Mouse (Mus musculus) stomach, embryonic 16.5 days (tissue): ENCODE measurements around the gene Sash3. TPM values are rescaled to one million over a fixed set of nuclear protein-coding genes. Genes with fewer than 3 reads are reported as not detected.

Experiments
- ATAC-seq: fragments of 200-750 bp; cut with Nextera tagmentation; 2 replicates; pipeline ENCODE4 v1.8.0; 2017; ENCODE audit warnings: moderate number of reproducible peaks, moderate TSS enrichment; ENCODE audit not compliant: insufficient read depth, low FRiP score
- H3K27ac ChIP-seq: fragments of 300-500 bp; sonication (generic); 2 replicates; pipeline ENCODE4 v1.5.1; 2014; ENCODE audit warnings: low read length
- H3K27me3 ChIP-seq: fragments of 300-500 bp; sonication (generic); 2 replicates; pipeline ENCODE4 v1.6.1; 2014; ENCODE audit warnings: low read length, control low read depth, mixed read lengths; ENCODE audit not compliant: control insufficient read depth, insufficient read depth
- H3K36me3 ChIP-seq: fragments of 300-500 bp; sonication (generic); 2 replicates; pipeline ENCODE4 v1.6.1; 2014; ENCODE audit warnings: low read length; ENCODE audit not compliant: control insufficient read depth, insufficient read depth
- H3K4me1 ChIP-seq: fragments of 300-500 bp; sonication (generic); 2 replicates; pipeline ENCODE4 v1.6.1; 2014; ENCODE audit warnings: low read length, control low read depth, mixed read lengths; ENCODE audit not compliant: control insufficient read depth, insufficient read depth
- H3K4me2 ChIP-seq: fragments of 300-500 bp; sonication (generic); 2 replicates; pipeline ENCODE4 v1.6.1; 2014; ENCODE audit warnings: low read depth, low read length, mixed read lengths
- H3K4me3 ChIP-seq: fragments of 300-500 bp; sonication (generic); replicated peaks from 2 replicates; pipeline ENCODE4 v1.5.1; 2014; ENCODE audit warnings: mild to moderate bottlenecking, low read length
- H3K9ac ChIP-seq: fragments of 300-500 bp; sonication (generic); 2 replicates; pipeline ENCODE4 v1.6.1; 2014; ENCODE audit warnings: low read length
- H3K9me3 ChIP-seq: fragments of 300-500 bp; sonication (generic); replicated peaks from 2 replicates; pipeline ENCODE4 v1.6.1; 2016; ENCODE audit warnings: low read length, control low read depth; ENCODE audit not compliant: control insufficient read depth
- WGBS: fragments of 180-500 bp; shearing (Covaris S2); extraction: QIAGEN DNeasy Blood & Tissue Kit; methylation state at CpG from one replicate; pipeline ENCODE4 v1.1.7; 2014; 5-methylcytosine and 5-hydroxymethylcytosine counted together
- polyA plus RNA-seq: library from polyadenylated mRNA; unstranded; fragments of >200 nt; fragmentation: Nextera tagmentation; extraction: Ambion mirVana; gene quantifications from 2 replicates; pipeline ENCODE4 v1.2.1, GENCODE M21; 2015

Sash3 gene
- polyA plus RNA-seq, 1 experiment from 2014 or later = 5.0 TPM

- 71% methylated on average over 2 of the region's 2 CpGs for WGBS
- no peaks in the 10 kb centered on the region for H3K36me3 ChIP-seq
- no peak overlapping the region for H3K4me3 ChIP-seq
- no peak overlapping the region for H3K9ac ChIP-seq
- H3K4me2 ChIP-seq = no peak overlapping the region
- no peaks in the 10 kb centered on the region for H3K4me1 ChIP-seq
- peak; percentile 17; the same call in 1 of the 2 replicates for ATAC-seq
- no peaks in the 10 kb centered on the region for H3K27me3 ChIP-seq
- H3K27ac ChIP-seq = no peak overlapping the region
- H3K9me3 ChIP-seq = no peaks in the 10 kb centered on the region
These were observed 7.2 kb downstream of the Sash3 start for GRCm38 (mm10) chrX:48153414-48153813.

- ATAC-seq = no peak
- no peaks in the 10 kb centered on the region for H3K36me3 ChIP-seq
- 72% methylated on average over 2 of the region's 2 CpGs for WGBS
These were observed 7.7 kb downstream of the Sash3 start for GRCm38 (mm10) chrX:48153949-48154348.

DNA sequence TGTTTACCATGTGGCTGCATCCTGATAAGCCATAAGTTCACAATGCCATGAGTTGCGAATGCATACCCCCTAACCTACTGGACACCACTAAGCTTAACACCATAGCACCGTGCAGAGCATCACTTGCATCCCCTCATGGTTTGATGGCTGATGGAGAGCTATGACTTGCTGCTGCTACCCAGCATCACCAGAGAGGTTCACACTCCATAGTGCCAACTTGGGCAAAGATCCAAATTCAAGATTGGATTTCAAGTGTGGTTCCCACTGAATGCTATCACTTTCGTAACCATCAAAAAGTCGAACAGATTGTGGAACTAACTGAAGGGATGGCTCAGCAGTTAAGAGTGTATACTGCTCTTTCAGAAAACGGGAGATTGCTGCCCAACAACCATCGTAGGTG is 9.3 kb downstream of the Sash3 start:
- Histone ChIP-seq H3K4me3 (no peak overlapping the region), H3K27ac (no peak overlapping the region), H3K4me2 (no peak overlapping the region), H3K4me1 (no peaks in the 10 kb centered on the region), H3K36me3 (no peaks in the 10 kb centered on the region), H3K9me3 (no peaks in the 10 kb centered on the region), H3K27me3 (no peaks in the 10 kb centered on the region), H3K9ac (no peak overlapping the region)
- 85% methylated on average over 6 of the region's 6 CpGs for WGBS
- ATAC-seq = no peak

More at GRCm38 (mm10) chrX:48153949-48154348, 7.7 kb downstream of the Sash3 start:
- Histone ChIP-seq H3K4me2 (no peak overlapping the region), H3K4me3 (no peak overlapping the region), H3K9me3 (no peaks in the 10 kb centered on the region), H3K9ac (no peak overlapping the region), H3K4me1 (no peaks in the 10 kb centered on the region), H3K27me3 (no peaks in the 10 kb centered on the region), H3K27ac (no peak overlapping the region)

- Histone ChIP-seq H3K27me3 (no peaks in the 10 kb centered on the region), H3K36me3 (no peaks in the 10 kb centered on the region), H3K9me3 (no peaks in the 10 kb centered on the region), H3K4me2 (no peak overlapping the region), H3K4me3 (no peak overlapping the region), H3K27ac (no peak overlapping the region), H3K9ac (no peak overlapping the region), H3K4me1 (no peaks in the 10 kb centered on the region)
- 79% methylated on average over 8 of the region's 8 CpGs for WGBS
- ATAC-seq = no peak
These were observed 11.2 kb downstream of the Sash3 start for GRCm38 (mm10) chrX:48157396-48157795.

- Histone ChIP-seq H3K9ac (no peak overlapping the region), H3K27ac (no peak overlapping the region), H3K9me3 (no peaks in the 10 kb centered on the region), H3K27me3 (no peaks in the 10 kb centered on the region), H3K4me1 (no peaks in the 10 kb centered on the region), H3K36me3 (no peaks in the 10 kb centered on the region), H3K4me2 (no peak overlapping the region), H3K4me3 (no peak overlapping the region)
- WGBS = 76% methylated on average over 11 of the region's 11 CpGs
- ATAC-seq = peak; percentile 33; the same call in 1 of the 2 replicates
These were observed 12.1 kb downstream of the Sash3 start for GRCm38 (mm10) chrX:48158229-48158919.

GRCm38 (mm10) chrX:48169892-48170291 is 23.7 kb downstream of the Sash3 start:
- WGBS = 37% methylated on average over 1 of the region's 1 CpGs
- Histone ChIP-seq H3K4me1 (no peaks in the 10 kb centered on the region), H3K4me2 (no peak overlapping the region), H3K27ac (no peak overlapping the region), H3K4me3 (no peak overlapping the region), H3K27me3 (no peaks in the 10 kb centered on the region), H3K36me3 (no peaks in the 10 kb centered on the region), H3K9me3 (no peaks in the 10 kb centered on the region), H3K9ac (no peak overlapping the region)
- ATAC-seq = no peak

GRCm38 (mm10) chrX:48170368-48170767 is 24.1 kb downstream of the Sash3 start:
- Histone ChIP-seq H3K27me3 (no peaks in the 10 kb centered on the region), H3K9ac (no peak overlapping the region), H3K9me3 (no peaks in the 10 kb centered on the region), H3K27ac (no peak overlapping the region), H3K36me3 (no peaks in the 10 kb centered on the region), H3K4me1 (no peaks in the 10 kb centered on the region), H3K4me3 (no peak overlapping the region), H3K4me2 (no peak overlapping the region)
- 60% methylated on average over 1 of the region's 1 CpGs for WGBS
- ATAC-seq = no peak

- H3K9me3 ChIP-seq = no peaks in the 10 kb centered on the region
- H3K4me1 ChIP-seq = no peaks in the 10 kb centered on the region
- H3K36me3 ChIP-seq = no peaks in the 10 kb centered on the region
- no peaks in the 10 kb centered on the region for H3K27me3 ChIP-seq
- no peak overlapping the region for H3K9ac ChIP-seq
- no peak overlapping the region for H3K27ac ChIP-seq
- no peak overlapping the region for H3K4me3 ChIP-seq
- ATAC-seq = no peak
- 74% methylated on average over 6 of the region's 6 CpGs for WGBS
- H3K4me2 ChIP-seq = no peak overlapping the region
These were observed 35.6 kb downstream of the Sash3 start for GRCm38 (mm10) chrX:48181844-48182243.

DNA sequence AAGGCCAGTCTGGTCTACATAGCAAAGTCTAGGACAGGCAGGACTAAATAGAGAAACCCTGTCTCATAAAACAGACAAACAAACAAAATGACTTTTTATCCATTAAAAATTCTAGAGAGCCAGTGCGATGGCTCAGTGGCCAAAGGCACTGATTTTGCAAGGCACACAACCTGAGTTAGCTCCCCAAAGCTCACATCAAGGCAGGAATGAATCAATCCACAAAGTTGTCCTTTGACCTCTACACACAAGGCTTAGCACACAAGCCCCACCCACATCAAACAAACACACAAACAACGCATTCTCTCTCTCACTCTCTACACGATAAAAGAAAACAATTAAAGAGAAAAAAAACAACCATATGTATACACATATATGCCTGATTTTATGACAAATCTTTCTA is 38.5 kb downstream of the Sash3 start:
- Histone ChIP-seq H3K27ac (no peak overlapping the region), H3K4me2 (no peak overlapping the region), H3K9me3 (no peaks in the 10 kb centered on the region), H3K9ac (no peak overlapping the region), H3K27me3 (no peaks in the 10 kb centered on the region), H3K4me1 (no peaks in the 10 kb centered on the region), H3K36me3 (no peaks in the 10 kb centered on the region), H3K4me3 (no peak overlapping the region)
- ATAC-seq = no peak
- 79% methylated on average over 3 of the region's 3 CpGs for WGBS
